Mouse (Mus musculus): Measurements from ENCODE around the gene Ccdc91. TPM values are rescaled to one million over a fixed set of nuclear protein-coding genes. Genes with fewer than 3 reads are reported as not detected.

Ccdc91 gene
- total and polyA plus RNA-seq, 3 experiments = 12.0 to 15.6 (median 14.4) TPM

- H3K36me3 ChIP-seq (replicated peaks in 1 of 2; ENCODE audit: control insufficient read depth in 1 of 2, insufficient read depth in 1 of 2, low read length in 1 of 2) = peaks cover 6 to 22% of the 10 kb centered on the region in 2 experiments
- no peaks in the 10 kb centered on the region for H3K79me2 ChIP-seq (replicated peaks; ENCODE audit: control insufficient read depth, extremely low read depth, insufficient read depth, poor library complexity, severe bottlenecking)
- H3K4me3 ChIP-seq (replicated peaks in 1 of 3; ENCODE audit: low read depth in 2 of 3, low read length in 2 of 3, poor library complexity in 1 of 3) = no peak overlapping the region
- TF ChIP-seq ZNF384 (IDR thresholded peaks at IDR 0.05; ENCODE audit: low read depth, low read length) (no peak), MAX (IDR thresholded peaks at IDR 0.05; ENCODE audit: low read length) (no peak), TBP (conservative IDR thresholded peaks at IDR 0.05; ENCODE audit: low read depth, low read length) (no peak), KAT2A (IDR thresholded peaks at IDR 0.05; ENCODE audit: insufficient replicate concordance, low read length) (no peak), MAFK (IDR thresholded peaks at IDR 0.05; ENCODE audit: insufficient replicate concordance, low read length) (no peak), USF2 (conservative IDR thresholded peaks at IDR 0.05; ENCODE audit: low read depth, low read length) (no peak), EP300 (IDR thresholded peaks at IDR 0.05; ENCODE audit: low read length) (no peak), MXI1 (IDR thresholded peaks at IDR 0.05; ENCODE audit: low read depth, low read length) (no peak), SIN3A (IDR thresholded peaks at IDR 0.05; ENCODE audit: low read length) (no peak), ZC3H11A (IDR thresholded peaks at IDR 0.05; ENCODE audit: low read depth, low read length) (no peak), TCF12 (IDR thresholded peaks at IDR 0.05; ENCODE audit: low read depth, low read length) (no peak), JUN (IDR thresholded peaks at IDR 0.05; ENCODE audit: insufficient read depth, low read depth, low read length) (no peak), MEF2A (IDR thresholded peaks at IDR 0.05; ENCODE audit: borderline replicate concordance, low read depth, low read length) (no peak), NRF1 (IDR thresholded peaks at IDR 0.05; ENCODE audit: low read depth, low read length) (no peak), POLR2AphosphoS2 (IDR thresholded peaks at IDR 0.05; ENCODE audit: low read depth, low read length) (no peak), CTCF (conservative IDR thresholded peaks at IDR 0.05 in 1 of 2, IDR thresholded peaks at IDR 0.05 in 1 of 2; ENCODE audit: low read depth in 2 of 2, low read length in 2 of 2) (no peak), RCOR1 (conservative IDR thresholded peaks at IDR 0.05; ENCODE audit: low read depth, low read length) (no peak), PAX5 (IDR thresholded peaks at IDR 0.05; ENCODE audit: low read length) (no peak), JUND (conservative IDR thresholded peaks at IDR 0.05; ENCODE audit: low read depth, low read length) (no peak)
- dilution Hi-C loops (cut with MboI; ENCODE audit: extremely low pct_ligation_motif_present, extremely low pct_unique_long_range_greater_than_20kb, low sequenced_read_pairs) (no loop called here), in situ Hi-C loops (cut with MboI; ENCODE audit: low pct_ligation_motif_present, low pct_unique_long_range_greater_than_20kb, low sequenced_read_pairs) (no loop called here)
- no peak overlapping the region for H3K9ac ChIP-seq (ENCODE audit: insufficient read depth, low read depth)
- H3K4me2 ChIP-seq (ENCODE audit: insufficient read depth, low read depth, poor library complexity, severe bottlenecking) = no peak overlapping the region
- no peaks in the 10 kb centered on the region for H3K27me3 ChIP-seq (replicated peaks)
- H3K9me3 ChIP-seq (replicated peaks; ENCODE audit: low read length) = no peaks in the 10 kb centered on the region
- no peaks in the 10 kb centered on the region for H3K4me1 ChIP-seq (ENCODE audit: control insufficient read depth in 1 of 2, insufficient read depth in 2 of 2)
- H3K27ac ChIP-seq (ENCODE audit: insufficient read depth, low read depth) = no peak overlapping the region
- DNase-seq (ENCODE audit: extremely low read depth) = no peak
Measured at GRCm38 (mm10) chr6:147534971-147535370, 59.3 kb downstream of the Ccdc91 start.

GRCm38 (mm10) chr6:147538236-147538635 lies 62.6 kb downstream of the Ccdc91 start:
- in situ Hi-C loops (cut with MboI; ENCODE audit: low pct_ligation_motif_present, low pct_unique_long_range_greater_than_20kb, low sequenced_read_pairs) (no loop called here), dilution Hi-C loops (cut with MboI; ENCODE audit: extremely low pct_ligation_motif_present, extremely low pct_unique_long_range_greater_than_20kb, low sequenced_read_pairs) (no loop called here)
- Histone ChIP-seq H3K36me3 (replicated peaks in 1 of 2; ENCODE audit: control insufficient read depth in 1 of 2, insufficient read depth in 1 of 2, low read length in 1 of 2) (peaks cover 6 to 24% of the 10 kb centered on the region in 2 experiments), H3K27me3 (replicated peaks) (no peaks in the 10 kb centered on the region), H3K4me3 (replicated peaks in 1 of 3; ENCODE audit: low read depth in 2 of 3, low read length in 2 of 3, poor library complexity in 1 of 3) (no peak overlapping the region), H3K79me2 (replicated peaks; ENCODE audit: control insufficient read depth, extremely low read depth, insufficient read depth, poor library complexity, severe bottlenecking) (no peaks in the 10 kb centered on the region), H3K4me1 (ENCODE audit: control insufficient read depth in 1 of 2, insufficient read depth in 2 of 2) (no peaks in the 10 kb centered on the region), H3K9ac (ENCODE audit: insufficient read depth, low read depth) (no peak overlapping the region), H3K27ac (ENCODE audit: insufficient read depth, low read depth) (no peak overlapping the region), H3K9me3 (replicated peaks; ENCODE audit: low read length) (no peaks in the 10 kb centered on the region), H3K4me2 (ENCODE audit: insufficient read depth, low read depth, poor library complexity, severe bottlenecking) (no peak overlapping the region)
- no peak for DNase-seq (ENCODE audit: extremely low read depth)
- TF ChIP-seq POLR2A (IDR thresholded peaks at IDR 0.05; ENCODE audit: low read depth, low read length) (no peak), GABPA (IDR thresholded peaks at IDR 0.05; ENCODE audit: insufficient replicate concordance, low read depth, low read length) (no peak), MAX (IDR thresholded peaks at IDR 0.05; ENCODE audit: low read length) (no peak), USF2 (conservative IDR thresholded peaks at IDR 0.05; ENCODE audit: low read depth, low read length) (no peak), MAFK (IDR thresholded peaks at IDR 0.05; ENCODE audit: insufficient replicate concordance, low read length) (no peak), SIN3A (IDR thresholded peaks at IDR 0.05; ENCODE audit: low read length) (no peak), RAD21 (IDR thresholded peaks at IDR 0.05; ENCODE audit: low read depth, low read length) (no peak)
